Mouse (Mus musculus) small intestine, adult 2 months (tissue): ENCODE measurements around the gene Kxd1.

ENCODE experiments used
- CTCF ChIP-seq: fragments of 200-500 bp; IDR thresholded peaks from 2 replicates; pipeline ENCODE4 v1.5.1; 2012; ENCODE audit warnings: low read depth, mild to moderate bottlenecking, control low read depth, inconsistent platforms, low read length, moderate library complexity, mixed read lengths; ENCODE audit not compliant: insufficient replicate concordance, insufficient read length; ENCODE audit errors: extremely low read depth
- POLR2A ChIP-seq: fragments of 200-500 bp; IDR thresholded peaks from 2 replicates; pipeline ENCODE4 v1.6.1; 2012; ENCODE audit warnings: low read depth, mild to moderate bottlenecking, control low read depth, inconsistent platforms, low read length, moderate library complexity

DNA sequence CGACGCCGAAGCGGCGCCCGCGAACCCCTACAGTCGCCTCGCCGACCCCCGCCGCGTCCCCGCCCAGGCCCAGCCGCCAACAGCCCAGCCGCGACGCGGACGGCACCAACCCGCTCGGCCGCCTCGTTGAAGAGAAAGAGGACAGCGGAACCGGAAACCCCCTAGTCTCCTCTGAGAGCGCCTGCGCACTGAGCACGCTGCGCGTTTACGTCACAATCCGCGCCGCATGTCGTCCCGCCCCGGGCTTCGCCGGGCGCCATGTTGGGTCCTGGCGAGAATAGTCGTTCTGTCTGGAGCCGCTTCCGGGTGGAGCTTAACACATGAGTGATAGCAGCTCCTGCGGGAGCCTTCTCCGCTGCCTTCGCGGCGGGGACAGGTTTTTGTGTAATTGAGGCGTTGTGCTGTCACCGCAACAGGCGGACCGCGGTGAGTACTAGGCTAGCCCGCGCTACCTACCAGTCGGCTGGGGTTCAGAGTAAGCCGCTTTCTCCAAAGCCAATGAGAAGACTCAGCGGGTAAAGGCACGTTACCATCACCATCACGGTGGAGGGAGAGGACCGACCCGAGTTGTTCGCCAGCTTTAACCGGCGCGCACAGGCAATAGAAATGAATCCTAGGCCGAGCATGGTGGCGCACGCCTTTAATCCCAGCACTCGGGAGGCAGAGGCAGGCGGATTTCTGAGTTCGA is 17.4 kb downstream of the Kxd1 start, which contains the start of gene Uba52:
- TF ChIP-seq CTCF (no peak), POLR2A (peak; percentile 63; the same call in 1 of the 2 replicates)
